Mouse (Mus musculus) myocyte (in vitro differentiated cells): ENCODE data around the gene Pdrg1.

Experiments used
- CEBPB ChIP-seq: IDR thresholded peaks from 2 replicates; pipeline ENCODE4 v1.6.1; 2011; ENCODE audit warnings: mild to moderate bottlenecking, moderate library complexity; ENCODE audit not compliant: poor library complexity, insufficient read depth, severe bottlenecking
- E2F4 ChIP-seq: IDR thresholded peaks from one replicate; pipeline ENCODE4 v1.6.1; 2011; ENCODE audit warnings: mild to moderate bottlenecking, control low read depth, moderate library complexity; ENCODE audit not compliant: insufficient read depth
- MAX ChIP-seq: IDR thresholded peaks from one replicate; pipeline ENCODE4 v1.6.1; 2011; ENCODE audit warnings: low read depth, mild to moderate bottlenecking, control low read depth
- MYOD1 ChIP-seq, 3 experiments: IDR thresholded peaks; one replicate each; pipeline ENCODE4 v1.6.1; 2011; ENCODE audit warnings: control low read depth in 2 of 3, low read depth in 2 of 3, mild to moderate bottlenecking in 2 of 3, moderate library complexity in 1 of 3; ENCODE audit not compliant: insufficient read length in 2 of 3, control insufficient read depth in 1 of 3
- POLR2A ChIP-seq: IDR thresholded peaks from one replicate; pipeline ENCODE4 v1.6.1; 2011; ENCODE audit warnings: low read depth, mild to moderate bottlenecking, control low read depth, moderate library complexity; ENCODE audit not compliant: insufficient read length
- REST ChIP-seq: IDR thresholded peaks from one replicate; pipeline ENCODE4 v1.6.1; 2011; ENCODE audit warnings: mild to moderate bottlenecking, control low read depth, moderate library complexity; ENCODE audit not compliant: insufficient read depth, insufficient read length
- TCF12 ChIP-seq: IDR thresholded peaks from one replicate; pipeline ENCODE4 v1.6.1; 2011; ENCODE audit warnings: mild to moderate bottlenecking, control low read depth; ENCODE audit not compliant: poor library complexity, insufficient read depth, severe bottlenecking
- USF1 ChIP-seq: IDR thresholded peaks from one replicate; pipeline ENCODE4 v1.6.1; 2011; ENCODE audit warnings: low read depth, mild to moderate bottlenecking, control low read depth, moderate library complexity

GRCm38 (mm10) chr2:153063394-153063793 is 48.2 kb upstream of the Pdrg1 start:
- TF ChIP-seq MAX, result no peak
- TF ChIP-seq POLR2A, result no peak
- no peak for TF ChIP-seq USF1
- TF ChIP-seq E2F4, result no peak
- no peak for TF ChIP-seq CEBPB
- no peak for TF ChIP-seq TCF12
- no peak for TF ChIP-seq REST
- no peak for TF ChIP-seq MYOD1 (IDR thresholded peaks at IDR 0.05; ENCODE audit: control insufficient read depth in 1 of 3, insufficient read length in 2 of 3, low read depth in 2 of 3)
